In the genomic region with DNA sequence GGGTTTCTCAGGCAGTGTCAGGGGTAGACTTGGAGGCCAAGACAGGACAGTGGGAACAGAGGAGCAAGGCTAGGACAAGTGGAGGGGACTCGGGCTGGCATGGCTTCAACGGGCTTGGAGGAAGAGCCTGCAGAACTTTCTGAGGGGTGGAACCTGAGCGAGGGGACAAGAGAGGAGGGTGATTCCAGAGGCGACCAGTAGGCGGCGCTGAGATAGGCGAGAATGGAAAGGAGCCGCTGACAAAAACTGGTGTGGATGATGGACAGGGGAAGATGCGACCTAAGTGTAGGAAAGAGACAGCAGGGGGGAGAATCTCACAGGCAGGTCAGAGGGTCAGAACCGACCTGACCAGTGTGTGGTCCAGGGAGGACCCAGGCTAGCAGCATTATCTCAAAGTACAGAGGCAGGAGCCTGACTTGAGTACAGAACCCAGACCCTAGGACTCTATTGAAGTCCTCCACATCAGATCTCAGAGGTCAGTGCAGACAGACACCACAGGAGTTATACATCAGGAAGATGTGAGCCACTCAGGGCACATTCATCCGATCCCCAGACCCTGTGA, we compare ENCODE assay signal across 9 mouse cellular contexts. TPM values are rescaled to one million over a fixed set of nuclear protein-coding genes. Genes with fewer than 3 reads are reported as not detected.
DNase-seq lines count a peak whose midpoint lies in the region; ATAC-seq lines count a peak whose summit lies in the region.
"Had no signal": no experiment of that assay in that cellular context is flagged by ENCODE, and none has a peak within 500 bp of the region (broad histone marks: within the 10 kb centered on the region; RNA-seq: fewer than 3 reads in every experiment).

No protein-coding gene starts in this region.

- no peak overlapping the region for H3K9ac ChIP-seq in heart, embryonic 12.5 days

- DNase-seq in heart, adult 18-20 months: peak; percentile 30 to 81
- peak; percentile 67 to 74 for DNase-seq in adrenal gland, adult 18-20 months (ENCODE audit: low spot score in 2 of 2)
- DNase-seq in embryo, embryonic 10.5 days (ENCODE audit: low spot score): peak; percentile 78
- peak; percentile 76 for DNase-seq in induced T-regulatory cell, adult 2 months (ENCODE audit: low read depth)
- peak; percentile 78 for DNase-seq in left cerebral cortex, postnatal 4 days
- DNase-seq in thymus, adult 18-20 months: peak; percentile 15 to 17

- H3K27ac ChIP-seq in heart, embryonic 12.5 days (ENCODE audit: poor library complexity, severe bottlenecking): no peak overlapping the region
- H3K27ac ChIP-seq: macrophage had no signal

- no peak for ATAC-seq in heart, embryonic 12.5 days (ENCODE audit: insufficient number of reproducible peaks, low FRiP score)
- ATAC-seq in monocyte, adult 5-6 weeks (replicated peaks; ENCODE audit: insufficient number of reproducible peaks, low FRiP score, low TSS enrichment, poor library complexity, severe bottlenecking): peak; percentile 59; the same call in 1 of the 2 replicates

- no peaks in the 10 kb centered on the region for H3K4me1 ChIP-seq in heart, embryonic 12.5 days (replicated peaks)

- H3K9me3 ChIP-seq in heart, embryonic 12.5 days (replicated peaks): 0 out of 2 replicates have a peak, but pooled peaks cover 2% of the 10 kb centered on the region

- WGBS in heart, embryonic 12.5 days: 7% methylated on average over 11 of the region's 11 CpGs

- peaks cover 100% of the 10 kb centered on the region for H3K27me3 ChIP-seq in heart, embryonic 12.5 days (replicated peaks)

- H3K4me2 ChIP-seq in heart, embryonic 12.5 days: no peak overlapping the region

- no peak overlapping the region for H3K4me3 ChIP-seq in heart, embryonic 12.5 days

- intact Hi-C loops in left cerebral cortex, postnatal 4 days (cut with DNase I): no loop called here

- H3K36me3 ChIP-seq in heart, embryonic 12.5 days: no peaks in the 10 kb centered on the region

RNA-seq across cellular contexts. Expression of gene Kcng1, which starts 7.1 kb away (rescaled TPM):
- total RNA-seq in heart, adult 18-20 months (2021): not detected
- polyA plus RNA-seq in heart, embryonic 12.5 days (2016; fragmentation: Nextera tagmentation; extraction: Ambion mirVana): 2.1 and 2.7 TPM in 2 replicates
- not detected for total RNA-seq in adrenal gland, adult 18-20 months (2021)
- 10 to 100 TPM; 34.4 to 34.5 TPM for total RNA-seq in left cerebral cortex, postnatal 4 days (2021)
- total RNA-seq in monocyte, adult 5-6 weeks (2017): not detected in 3 replicates
- polyA plus RNA-seq: macrophage had no signal

RNA-seq across cellular contexts. Expression of gene Mocs3, which starts 44.0 kb away (rescaled TPM):
- total RNA-seq in heart, adult 18-20 months (2021): 1 to 10 TPM; 8.4 to 9.4 TPM
- 6.5 and 7.0 TPM in 2 replicates for polyA plus RNA-seq in heart, embryonic 12.5 days (2016; fragmentation: Nextera tagmentation; extraction: Ambion mirVana)
- 10 to 100 TPM; 15.4 to 16.9 TPM for total RNA-seq in adrenal gland, adult 18-20 months (2021)
- 10 to 100 TPM; 15.5 to 17.7 TPM for total RNA-seq in left cerebral cortex, postnatal 4 days (2021)
- total RNA-seq in monocyte, adult 5-6 weeks (2017): 1.9 to 6.0 TPM (median 5.3 TPM) in 3 replicates

RNA-seq across cellular contexts. Expression of gene Dpm1, which starts 44.1 kb away (rescaled TPM):
- total RNA-seq in heart, adult 18-20 months (2021): 10 to 100 TPM; 79.1 to 87.3 TPM
- polyA plus RNA-seq in heart, embryonic 12.5 days (2016; fragmentation: Nextera tagmentation; extraction: Ambion mirVana): 96.2 and 101 TPM in 2 replicates
- total RNA-seq in adrenal gland, adult 18-20 months (2021): 100 to 1,000 TPM; 122 to 134 TPM
- total RNA-seq in left cerebral cortex, postnatal 4 days (2021): 10 to 100 TPM; 29.7 to 41.5 TPM
- 44.5 to 113 TPM (median 82.0 TPM) in 3 replicates for total RNA-seq in monocyte, adult 5-6 weeks (2017)

RNA-seq across cellular contexts. Expression of gene Gm20716, which starts 44.3 kb away (rescaled TPM):
- 10 to 100 TPM; 14.2 to 21.2 TPM for total RNA-seq in heart, adult 18-20 months (2021)
- 15.0 and 15.5 TPM in 2 replicates for polyA plus RNA-seq in heart, embryonic 12.5 days (2016; fragmentation: Nextera tagmentation; extraction: Ambion mirVana)
- total RNA-seq in adrenal gland, adult 18-20 months (2021): 10 to 100 TPM; 20.8 to 24.6 TPM
- total RNA-seq in left cerebral cortex, postnatal 4 days (2021): 10 to 100 TPM; 28.5 to 33.7 TPM
- 34.9 to 50.7 TPM (median 37.1 TPM) in 3 replicates for total RNA-seq in monocyte, adult 5-6 weeks (2017)

Comparison
In these comparisons a context has a peak if more than half of its experiments do, and no peak if none do; other contexts are left out.
1. DNase-seq: peak in every context shown above with its lines; median percentile 78 in embryo, embryonic 10.5 days; 78 in left cerebral cortex, postnatal 4 days; 76 in induced T-regulatory cell, adult 2 months; 70 in adrenal gland, adult 18-20 months; 56 in heart, adult 18-20 months; 16 in thymus, adult 18-20 months.
2. RNA of gene Kcng1, which starts 7.1 kb away (total RNA-seq): 34.4 to 34.5 TPM in left cerebral cortex, postnatal 4 days; not detected in adrenal gland, adult 18-20 months, not detected in heart, adult 18-20 months and not detected in monocyte, adult 5-6 weeks; every median in the first group is over 10 times any median in the second.